Mouse (Mus musculus) heart, adult 2 months (tissue): ENCODE measurements around the gene Chn2.

Source experiments
- CTCF ChIP-seq: fragments of 200-600 bp; IDR thresholded peaks from 2 replicates; pipeline ENCODE4 v1.8.1; 2022; ENCODE audit warnings: antibody characterized with exemption, mild to moderate bottlenecking, moderate library complexity
- EP300 ChIP-seq: fragments of 200-500 bp; IDR thresholded peaks from 2 replicates; pipeline ENCODE4 v1.6.1; 2011; ENCODE audit warnings: low read depth, low read length, control low read depth; ENCODE audit not compliant: insufficient read depth
- POLR2A ChIP-seq: fragments of 200-500 bp; IDR thresholded peaks from 2 replicates; pipeline ENCODE4 v1.6.1; 2011; ENCODE audit warnings: mild to moderate bottlenecking, low read depth, low read length, control low read depth; ENCODE audit not compliant: insufficient read depth

- TF ChIP-seq CTCF (no peak), POLR2A (no peak), EP300 (no peak)
Measured at GRCm38 (mm10) chr6:54051173-54051572, 11.8 kb downstream of the Chn2 start.
